Comparison of ENCODE assay signal across 9 mouse cellular contexts in the genomic region with DNA sequence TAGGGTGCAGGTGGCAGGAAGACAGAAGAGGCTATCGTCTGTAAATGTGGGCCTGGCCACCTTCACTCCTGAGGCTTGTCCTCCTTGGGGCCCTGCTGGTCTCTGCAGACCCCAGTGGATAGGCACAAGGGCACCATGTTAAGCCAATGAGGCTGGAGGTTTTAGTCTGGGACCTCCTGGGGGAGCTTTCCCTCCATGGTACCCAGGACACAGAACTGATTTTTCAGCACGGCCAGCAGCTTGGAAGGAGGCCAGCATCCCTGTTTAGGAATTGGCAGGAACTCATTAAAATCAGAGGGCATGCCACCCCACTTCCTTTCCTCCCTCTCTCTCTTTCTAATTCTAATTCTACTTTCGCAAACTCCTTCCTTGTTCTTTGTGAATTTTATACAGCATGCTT. TPM values are rescaled to one million over a fixed set of nuclear protein-coding genes. Genes with fewer than 3 reads are reported as not detected.
DNase-seq lines count a peak whose midpoint lies in the region; ATAC-seq lines count a peak whose summit lies in the region.
"Had no signal": no experiment of that assay in that cellular context is flagged by ENCODE, and none has a peak within 500 bp of the region (broad histone marks: within the 10 kb centered on the region; RNA-seq: fewer than 3 reads in every experiment).

No protein-coding gene starts in this region.

- no peak for DNase-seq in embryonic facial prominence, embryonic 10.5 days (ENCODE audit: low spot score)
- peak; percentile 45 for DNase-seq in lung, postnatal 10 days
- no peak for DNase-seq in lung, adult 18-20 months
- DNase-seq in cerebellum, postnatal 14 days, result peak; percentile 35 to 54
- peak; percentile 55 to 59 for DNase-seq in layer of hippocampus, adult 8-10 months (ENCODE audit: low spot score in 2 of 2)
- no peak for DNase-seq in gastrocnemius, postnatal 4 days (ENCODE audit: low spot score in 2 of 2)
- DNase-seq in thymus, postnatal 10 days (ENCODE audit: low spot score in 2 of 2), result no peak

- H3K9ac ChIP-seq in embryonic facial prominence, embryonic 13.5 days, result no peak overlapping the region
- H3K9ac ChIP-seq: lung, embryonic 15.5 days had no signal

- no peak overlapping the region for H3K4me3 ChIP-seq in embryonic facial prominence, embryonic 13.5 days
- H3K4me3 ChIP-seq in embryonic facial prominence, embryonic 10.5 days, result no peak overlapping the region
- H3K4me3 ChIP-seq: lung, embryonic 15.5 days had no signal

- peak overlapping the region; percentile 0; the same call in 1 of the 2 replicates for H3K4me2 ChIP-seq in embryonic facial prominence, embryonic 13.5 days
- H3K4me2 ChIP-seq: lung, embryonic 15.5 days had no signal

- H3K4me1 ChIP-seq in embryonic facial prominence, embryonic 13.5 days, result peaks cover 11% of the 10 kb centered on the region
- no peaks in the 10 kb centered on the region for H3K4me1 ChIP-seq in embryonic facial prominence, embryonic 10.5 days

- no peaks in the 10 kb centered on the region for H3K36me3 ChIP-seq in embryonic facial prominence, embryonic 13.5 days
- H3K36me3 ChIP-seq in embryonic facial prominence, embryonic 10.5 days (replicated peaks), result no peaks in the 10 kb centered on the region
- H3K36me3 ChIP-seq: lung, embryonic 15.5 days had no signal

- no peaks in the 10 kb centered on the region for H3K9me3 ChIP-seq in embryonic facial prominence, embryonic 13.5 days
- no peaks in the 10 kb centered on the region for H3K9me3 ChIP-seq in embryonic facial prominence, embryonic 10.5 days
- H3K9me3 ChIP-seq: lung, embryonic 15.5 days had no signal

- H3K27me3 ChIP-seq in embryonic facial prominence, embryonic 13.5 days, result no peaks in the 10 kb centered on the region
- no peaks in the 10 kb centered on the region for H3K27me3 ChIP-seq in embryonic facial prominence, embryonic 10.5 days (replicated peaks; ENCODE audit: low read depth, poor library complexity, severe bottlenecking)
- H3K27me3 ChIP-seq: lung, embryonic 15.5 days had no signal

- ATAC-seq in embryonic facial prominence, embryonic 13.5 days (ENCODE audit: insufficient number of reproducible peaks, insufficient read depth, low FRiP score, low TSS enrichment, low read depth), result no peak

- WGBS in embryonic facial prominence, embryonic 13.5 days, result 30% methylated on average over 3 of the region's 3 CpGs
- 70% methylated on average over 3 of the region's 3 CpGs for WGBS in embryonic facial prominence, embryonic 10.5 days

- peak overlapping the region; percentile 39 for H3K27ac ChIP-seq in embryonic facial prominence, embryonic 13.5 days
- H3K27ac ChIP-seq in embryonic facial prominence, embryonic 10.5 days (replicated peaks), result no peak overlapping the region; the same call in 1 of the 2 replicates
- H3K27ac ChIP-seq: lung, embryonic 15.5 days had no signal

RNA-seq across cellular contexts. Expression of gene Gcnt4, which starts 19.1 kb away (rescaled TPM):
- polyA plus RNA-seq in embryonic facial prominence, embryonic 13.5 days (2015; fragmentation: Nextera tagmentation; extraction: Ambion mirVana), result 0.27 and 0.69 TPM in 2 replicates
- 0.20 and 0.28 TPM in 2 replicates for polyA plus RNA-seq in embryonic facial prominence, embryonic 10.5 days (2016; fragmentation: Nextera tagmentation; extraction: Ambion mirVana)
- 1 to 10 TPM; 3.8 to 4.3 (median 4.0) TPM for total RNA-seq in layer of hippocampus, adult 8-10 months (2022)
- total RNA-seq in gastrocnemius, postnatal 4 days (2021), result under 1 TPM; 0.29 to 0.36 TPM

Comparison
In these comparisons a context has a peak if more than half of its experiments do, and no peak if none do; other contexts are left out.
1. DNase-seq: peak in lung, postnatal 10 days (single experiment), cerebellum, postnatal 14 days (2 of 2) and layer of hippocampus, adult 8-10 months (2 of 2); none in embryonic facial prominence, embryonic 10.5 days (single experiment), lung, adult 18-20 months (0 of 2), gastrocnemius, postnatal 4 days (0 of 2) and thymus, postnatal 10 days (0 of 2).